Mouse (Mus musculus) heart, adult 8-10 months (tissue): ENCODE measurements at regions not wholly inside any gene's neighbourhood (a gene's known extent, or its start where the extent isn't known, plus 50 kb on each side); places are given as distances from the start of the nearest gene placed in this dataset.

Experiments
- DNase-seq: peaks from one replicate; pipeline ENCODE4 v3.0.0; 2022; ENCODE audit warnings: low spot score

GRCm38 (mm10) chr1:10771793-10772192 lies 642.1 kb upstream of the A830018L16Rik start:
- DNase-seq: no peak

GRCm38 (mm10) chr1:10794074-10794783 lies 619.7 kb upstream of the A830018L16Rik start:
- DNase-seq: no peak

- peak; percentile 59 for DNase-seq
These were observed 578.1 kb upstream of the A830018L16Rik start for GRCm38 (mm10) chr1:10835653-10836415.

- no peak for DNase-seq
These were observed 576.7 kb upstream of the A830018L16Rik start for GRCm38 (mm10) chr1:10837180-10837579.

GRCm38 (mm10) chr1:10852934-10853333 lies 561.0 kb upstream of the A830018L16Rik start:
- no peak for DNase-seq

GRCm38 (mm10) chr1:10854495-10854894 lies 559.4 kb upstream of the A830018L16Rik start:
- no peak for DNase-seq

GRCm38 (mm10) chr1:10871163-10871853 lies 542.6 kb upstream of the A830018L16Rik start:
- DNase-seq: no peak

GRCm38 (mm10) chr1:10872266-10872665 lies 541.6 kb upstream of the A830018L16Rik start:
- no peak for DNase-seq

GRCm38 (mm10) chr1:10872726-10873125 lies 541.2 kb upstream of the A830018L16Rik start:
- DNase-seq: no peak

- peak; percentile 70 for DNase-seq
These were observed 536.3 kb upstream of the A830018L16Rik start for GRCm38 (mm10) chr1:10877391-10878170.

- DNase-seq: no peak
These were observed 535.6 kb upstream of the A830018L16Rik start for GRCm38 (mm10) chr1:10878221-10878760.

GRCm38 (mm10) chr1:10880026-10880727 lies 533.7 kb upstream of the A830018L16Rik start:
- DNase-seq: no peak

- DNase-seq: no peak
These were observed 515.1 kb upstream of the A830018L16Rik start for GRCm38 (mm10) chr1:10898806-10899205.

- DNase-seq: no peak
These were observed 511.2 kb upstream of the A830018L16Rik start for GRCm38 (mm10) chr1:10902721-10903120.

GRCm38 (mm10) chr1:10919958-10920357 lies 493.9 kb upstream of the A830018L16Rik start:
- DNase-seq: no peak

- no peak for DNase-seq
These were observed 481.4 kb upstream of the A830018L16Rik start for GRCm38 (mm10) chr1:10932378-10933077.

- DNase-seq: no peak
These were observed 480.7 kb upstream of the A830018L16Rik start for GRCm38 (mm10) chr1:10933206-10933605.

GRCm38 (mm10) chr1:10938436-10938835 lies 475.5 kb upstream of the A830018L16Rik start:
- DNase-seq: no peak

- no peak for DNase-seq
These were observed 473.6 kb upstream of the A830018L16Rik start for GRCm38 (mm10) chr1:10940326-10940725.

GRCm38 (mm10) chr1:10942979-10943378 lies 470.9 kb upstream of the A830018L16Rik start:
- DNase-seq: peak; percentile 18
